Mouse (Mus musculus) brain, embryonic 14.5 days (tissue): ENCODE measurements at regions not wholly inside any gene's neighbourhood (a gene's known extent, or its start where the extent isn't known, plus 50 kb on each side); places are given as distances from the start of the nearest gene placed in this dataset.

Source experiments
- DNase-seq: peaks from one replicate; pipeline ENCODE4 v3.0.0-alpha.2; 2011; ENCODE audit warnings: low read depth
- CTCF ChIP-seq: fragments of 200-500 bp; IDR thresholded peaks from 2 replicates; pipeline ENCODE4 v1.5.1; 2012; ENCODE audit warnings: inconsistent platforms, mild to moderate bottlenecking, moderate library complexity, borderline replicate concordance; ENCODE audit not compliant: insufficient read depth, insufficient read length; ENCODE audit errors: extremely low read depth
- POLR2A ChIP-seq: fragments of 200-500 bp; IDR thresholded peaks from 2 replicates; pipeline ENCODE4 v1.6.1; 2012; ENCODE audit warnings: mild to moderate bottlenecking, inconsistent platforms, borderline replicate concordance; ENCODE audit not compliant: poor library complexity, insufficient read depth, insufficient read length, severe bottlenecking; ENCODE audit errors: extremely low read depth

DNA sequence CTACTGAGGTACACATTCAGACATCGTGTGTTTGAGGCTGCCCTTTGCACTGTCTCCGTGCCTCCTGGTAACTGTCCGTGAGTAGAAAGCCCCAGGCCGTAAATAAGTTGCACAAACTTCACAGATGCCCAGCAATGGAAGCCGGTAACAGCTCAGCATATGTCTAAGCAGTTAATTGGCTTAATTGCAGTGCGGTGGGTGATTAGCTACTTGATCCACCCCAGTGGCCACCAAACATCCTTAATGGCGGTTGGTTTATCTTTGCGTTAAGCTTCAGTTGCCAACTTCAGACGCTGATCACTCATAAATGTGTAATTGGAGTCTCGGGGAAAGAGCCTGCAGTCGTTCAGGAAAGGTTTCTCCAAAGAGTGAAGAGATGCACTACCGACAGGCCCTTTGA, 135.3 kb downstream of the Gm26897 start:
- no peak for TF ChIP-seq POLR2A
- no peak for TF ChIP-seq CTCF
- DNase-seq: peak; percentile 80

DNA sequence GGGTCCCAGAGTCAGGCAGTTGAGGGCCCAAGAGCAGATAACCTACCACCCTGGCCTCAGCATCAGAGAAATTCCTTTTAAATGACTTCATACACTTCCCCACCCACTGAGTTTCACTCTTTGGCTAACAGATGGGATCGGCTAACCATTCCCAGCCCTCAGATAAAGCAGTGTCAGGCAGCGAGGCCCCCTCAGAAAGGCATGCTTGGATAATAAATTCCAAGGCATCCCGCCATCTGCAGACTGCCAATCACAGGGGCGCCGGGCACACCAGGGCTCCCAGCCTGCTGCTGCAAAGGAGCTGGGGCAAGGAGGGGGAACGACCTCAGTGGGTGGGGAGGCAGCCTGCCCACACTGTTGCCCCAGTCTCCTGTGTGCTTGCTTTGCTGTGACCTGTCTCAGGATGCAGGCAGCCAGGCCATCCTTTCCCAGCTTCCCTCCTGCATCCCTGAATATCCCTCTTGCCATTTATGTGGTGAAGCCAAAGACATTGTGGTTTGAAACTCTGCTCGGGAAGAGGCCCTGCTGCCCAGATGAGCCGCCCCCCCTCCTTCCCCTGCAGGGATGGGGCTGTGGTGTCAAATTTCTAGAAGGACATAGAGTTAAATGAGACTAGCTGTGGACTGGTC, 143.6 kb downstream of the Gm26897 start:
- peak; percentile 88 for DNase-seq
- TF ChIP-seq POLR2A (no peak), CTCF (no peak)

DNA sequence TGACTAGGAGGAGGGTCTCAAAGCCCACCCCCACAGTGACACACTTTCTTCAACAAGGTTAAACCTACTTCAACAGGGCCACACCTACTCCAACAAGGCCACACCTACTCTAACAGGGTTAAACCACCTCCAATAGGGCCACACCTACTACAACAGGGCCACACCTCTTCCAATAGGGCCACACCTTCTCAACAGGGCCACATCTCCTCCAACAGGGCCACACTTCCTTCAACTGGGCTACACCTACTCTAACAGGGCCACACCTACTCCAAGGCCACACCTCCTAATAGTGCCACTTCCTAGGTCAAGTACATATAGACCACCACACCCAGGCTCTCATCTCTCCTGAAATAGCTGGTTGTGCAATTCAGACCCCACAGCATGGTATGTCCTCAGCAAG, 145.3 kb downstream of the Gm26897 start:
- no peak for DNase-seq
- TF ChIP-seq CTCF (no peak), POLR2A (no peak)

DNA sequence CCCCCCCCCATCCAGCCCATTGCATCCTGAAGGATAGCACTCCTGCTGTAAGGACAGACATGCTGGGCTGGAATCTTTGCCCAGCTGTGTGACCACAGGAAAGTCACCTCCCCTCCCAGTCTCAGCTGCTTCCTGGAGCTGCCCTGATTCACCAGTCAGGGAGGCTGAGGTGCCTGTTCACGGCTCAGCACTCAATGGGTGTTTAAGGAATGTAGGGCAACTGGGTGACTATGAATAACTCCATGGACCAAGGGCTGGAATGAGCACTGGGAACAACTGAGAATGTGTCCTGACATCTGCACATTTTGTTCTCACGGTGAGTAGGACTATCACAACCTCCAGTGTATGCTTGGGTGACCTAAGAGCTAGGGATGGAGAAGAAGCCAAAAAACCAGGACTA, 146.5 kb downstream of the Gm26897 start:
- TF ChIP-seq CTCF (no peak), POLR2A (no peak)
- no peak for DNase-seq

DNA sequence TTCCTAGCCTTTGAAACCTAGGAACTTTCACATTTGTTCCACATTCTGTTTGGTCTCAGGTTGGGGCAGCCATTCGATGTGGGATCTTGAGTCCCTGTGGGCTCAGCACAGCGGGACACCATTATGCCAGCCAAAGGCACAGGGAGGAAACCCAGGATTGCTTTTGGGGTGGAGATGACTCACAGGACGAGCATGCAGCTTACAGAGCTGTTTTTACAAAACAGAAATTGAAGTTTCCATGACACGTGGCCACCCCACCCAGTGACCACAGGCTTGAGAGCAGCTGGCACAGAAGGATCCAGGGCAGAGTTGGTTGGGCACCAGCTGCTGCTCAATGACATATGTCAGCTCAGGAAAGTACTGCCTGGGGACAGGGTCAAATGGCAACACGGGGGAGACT, 147.8 kb downstream of the Gm26897 start:
- no peak for DNase-seq
- TF ChIP-seq POLR2A (no peak), CTCF (no peak)

DNA sequence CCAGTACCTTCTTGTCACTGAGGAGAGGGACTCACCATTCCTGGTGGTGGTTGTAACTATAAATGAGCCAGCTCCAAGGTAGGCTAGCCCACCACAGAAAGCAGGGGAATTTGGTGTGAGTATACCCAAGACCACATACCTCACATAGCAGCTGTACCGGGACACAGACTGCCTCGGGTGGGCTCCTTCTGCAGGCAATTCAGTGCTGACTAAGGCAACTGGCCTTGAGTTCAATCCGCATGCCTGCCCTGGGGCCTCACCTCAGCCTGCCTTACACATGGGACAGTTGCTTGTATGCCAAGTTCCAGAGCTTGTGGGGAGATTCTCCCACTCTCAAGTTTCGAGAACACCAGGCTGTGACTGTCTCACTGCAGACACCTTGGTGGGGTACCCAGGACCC, 153.6 kb downstream of the Gm26897 start:
- TF ChIP-seq POLR2A (no peak), CTCF (no peak)
- no peak for DNase-seq

DNA sequence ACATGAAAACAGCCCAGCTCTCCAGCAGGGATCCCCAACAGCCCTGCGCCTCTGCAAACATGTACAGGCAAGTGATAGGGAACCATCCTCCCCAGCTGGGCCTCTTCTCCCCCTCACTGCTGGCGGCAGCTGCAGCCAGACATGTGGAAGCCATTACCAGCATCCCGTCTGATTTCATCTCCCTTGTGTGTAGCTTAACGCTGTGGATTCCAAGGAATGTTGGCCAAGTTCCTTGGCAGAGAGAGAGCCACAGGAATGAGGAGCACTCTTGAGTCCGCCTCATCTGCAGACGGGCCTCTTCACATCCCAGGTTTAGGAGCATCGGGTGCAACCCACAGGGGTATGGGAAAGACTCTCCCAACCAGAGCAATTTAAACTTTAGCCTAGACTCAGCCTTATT, 157.1 kb downstream of the Gm26897 start:
- DNase-seq: peak; percentile 77
- TF ChIP-seq CTCF: no peak
- no peak for TF ChIP-seq POLR2A

DNA sequence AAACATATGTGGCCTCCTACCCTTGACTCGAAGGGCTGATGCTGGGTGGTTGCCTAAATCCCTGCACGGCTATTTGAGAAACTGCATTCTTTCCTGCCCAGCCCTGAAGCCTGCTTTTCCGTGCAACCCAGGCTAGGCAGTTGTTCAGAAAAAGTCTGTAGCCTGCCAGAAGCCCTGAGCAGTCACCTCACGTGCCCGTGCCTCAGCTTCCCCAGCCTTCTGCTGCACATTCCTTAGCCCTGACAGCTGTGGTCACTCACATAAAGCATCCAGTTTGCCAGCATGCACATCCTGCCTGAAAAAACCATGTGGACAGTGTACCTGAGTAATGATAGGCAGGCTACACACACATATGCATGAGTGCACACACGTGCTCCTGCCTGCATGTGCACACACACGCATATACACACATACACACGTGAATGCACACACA, 157.6 kb downstream of the Gm26897 start:
- TF ChIP-seq CTCF (no peak), POLR2A (no peak)
- DNase-seq: no peak

DNA sequence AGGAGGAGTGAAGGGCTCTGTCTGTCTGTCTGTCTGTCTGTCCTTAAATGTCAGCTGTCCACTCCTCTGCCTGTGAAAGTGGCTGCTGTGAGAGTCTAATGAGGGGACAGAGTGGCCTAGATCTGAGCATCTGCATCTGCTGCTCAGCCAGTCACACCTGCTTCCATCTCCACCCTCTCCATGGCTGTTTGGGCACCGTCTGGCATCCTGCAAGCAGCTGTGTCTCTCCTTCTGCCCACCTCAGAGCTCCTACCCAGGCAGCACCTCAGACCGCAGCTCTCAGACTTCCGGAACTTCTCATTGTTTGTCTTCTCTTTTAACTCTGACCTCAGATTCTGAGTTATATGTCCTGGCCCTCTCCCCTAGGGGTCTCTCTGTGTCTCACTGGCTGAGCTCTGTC, 159.2 kb downstream of the Gm26897 start:
- TF ChIP-seq POLR2A (no peak), CTCF (no peak)
- peak; percentile 70 for DNase-seq

DNA sequence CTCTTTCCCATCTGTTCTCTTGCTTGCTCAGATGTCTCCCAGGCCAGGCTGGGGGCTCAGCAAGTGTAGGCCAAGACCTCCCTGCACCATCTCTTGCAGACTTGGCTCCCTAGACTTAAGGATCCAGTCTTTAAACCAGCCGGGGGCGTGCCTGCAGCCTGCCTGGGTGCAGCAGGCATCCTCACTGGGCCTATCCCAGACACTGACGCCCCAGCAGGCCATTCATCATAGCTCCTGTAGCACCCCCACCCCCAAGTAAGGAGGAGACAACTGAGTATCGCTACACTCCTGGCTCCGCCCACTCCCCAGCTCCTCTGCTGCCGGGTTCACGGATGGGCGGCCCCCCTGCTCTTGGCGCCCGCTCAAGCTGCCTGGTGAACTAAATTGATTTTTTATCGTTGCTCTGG, 160.2 kb downstream of the Gm26897 start:
- DNase-seq: peak; percentile 98

DNA sequence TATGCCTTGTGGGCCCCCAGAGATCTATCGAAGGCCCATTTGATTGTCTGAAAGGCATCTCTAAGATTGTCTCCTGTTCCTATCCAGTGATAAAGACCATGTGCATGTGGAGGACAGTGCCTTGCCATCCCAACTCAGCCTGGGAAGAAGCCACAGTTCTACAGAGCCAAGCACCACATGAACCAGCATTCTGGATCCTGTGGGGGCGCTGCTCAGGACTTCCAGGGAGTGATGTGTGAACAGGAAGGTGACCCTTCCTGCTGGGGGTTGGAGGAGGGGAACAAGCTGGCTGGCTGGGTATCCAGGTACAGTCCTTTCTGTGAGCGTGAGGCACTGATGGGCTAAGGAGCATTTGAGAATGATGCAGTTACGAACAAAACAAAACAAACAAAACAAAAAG, 163.8 kb downstream of the Gm26897 start:
- TF ChIP-seq CTCF: peak; percentile 56; the same call in 1 of the 2 replicates
- TF ChIP-seq POLR2A: no peak
- DNase-seq: no peak

More for the DNA sequence above, 160.2 kb downstream of the Gm26897 start:
- no peak for TF ChIP-seq POLR2A
- TF ChIP-seq CTCF: no peak

DNA sequence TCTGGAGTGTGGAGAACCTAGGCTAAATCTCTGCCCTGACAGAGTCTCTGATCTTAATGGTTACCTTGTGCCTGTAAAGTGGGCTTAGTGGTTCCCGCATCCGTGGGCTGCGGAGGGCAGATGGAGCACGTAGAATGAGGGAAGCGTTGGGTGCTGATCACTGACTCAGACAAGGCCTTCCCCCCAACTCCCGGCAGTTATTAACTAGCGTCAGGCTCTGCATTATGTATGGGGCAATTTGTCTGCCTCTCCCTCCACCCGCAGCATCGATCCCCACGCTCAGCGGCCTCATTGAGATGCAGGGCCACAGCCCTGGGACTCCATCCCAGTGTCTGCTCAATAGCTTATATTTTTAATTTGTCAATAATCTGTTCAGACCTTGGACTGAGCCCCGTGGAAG, 164.8 kb downstream of the Gm26897 start:
- TF ChIP-seq CTCF: no peak
- TF ChIP-seq POLR2A: no peak
- DNase-seq: peak; percentile 74

DNA sequence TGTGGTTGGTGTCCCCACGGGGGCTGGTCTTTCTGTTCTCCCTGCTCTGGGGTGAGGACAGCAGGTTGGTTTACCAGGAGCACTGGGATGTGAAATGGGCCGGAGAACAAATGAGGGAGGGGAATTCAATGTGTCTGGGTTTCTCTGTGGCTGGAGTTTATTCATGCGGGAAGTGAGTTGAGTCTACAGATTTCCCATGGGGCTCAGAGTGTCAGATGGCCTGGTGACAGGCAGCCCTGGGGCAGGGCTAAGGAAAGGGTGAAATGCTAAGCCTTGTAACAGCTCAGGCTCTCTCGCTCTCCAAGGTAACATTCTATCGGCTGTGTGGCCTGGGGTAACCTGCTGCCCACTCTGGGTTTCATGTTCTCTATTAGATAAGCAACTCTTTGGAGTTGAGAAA, 167.5 kb downstream of the Gm26897 start:
- no peak for TF ChIP-seq CTCF
- no peak for TF ChIP-seq POLR2A
- DNase-seq: peak; percentile 51

DNA sequence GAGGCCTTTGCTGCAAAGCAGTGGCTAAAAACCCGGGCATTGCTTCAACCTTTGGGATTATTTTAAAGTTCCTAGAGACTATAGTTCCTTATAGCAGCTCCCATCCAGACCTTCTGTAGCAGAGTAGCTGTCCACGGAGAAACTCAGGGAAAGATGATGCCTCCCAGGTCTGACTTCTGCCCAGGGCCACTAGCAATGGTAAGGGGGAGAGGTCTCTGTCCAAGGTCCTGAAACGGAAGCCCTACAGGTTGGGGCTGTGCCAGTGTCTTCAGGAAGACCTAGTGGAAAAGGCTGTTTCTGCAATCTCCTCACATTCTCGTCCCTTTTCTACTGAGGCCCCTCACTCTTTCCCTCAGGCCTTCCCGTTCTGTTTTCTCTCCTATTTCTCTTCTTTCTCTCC, 168.0 kb downstream of the Gm26897 start:
- DNase-seq: no peak
- no peak for TF ChIP-seq POLR2A
- TF ChIP-seq CTCF: no peak
